Mouse (Mus musculus): ENCODE results near the gene Psmb2.
A peak's percentile ranks its signal among the peaks of the same experiment; 100 is the strongest.

Gene Psmb2

GRCm38 (mm10) chr4:126677054-126678003 lies at the start of gene Psmb2:
Gene Psmb2 (plus strand): TSS chr4:126677630.
- peak; percentile 98 to 99 for DNase-seq (ENCODE audit: low spot score in 2 of 2)

- DNase-seq (ENCODE audit: low spot score in 2 of 2), result no peak
Observed at GRCm38 (mm10) chr4:126631922-126632321, 45.5 kb upstream of the Psmb2 start.

- no peak for DNase-seq (ENCODE audit: low spot score in 2 of 2)
Observed at GRCm38 (mm10) chr4:126632668-126633067, 44.8 kb upstream of the Psmb2 start.

GRCm38 (mm10) chr4:126636330-126636729 lies 41.1 kb upstream of the Psmb2 start:
- no peak for DNase-seq (ENCODE audit: low spot score in 2 of 2)

GRCm38 (mm10) chr4:126637446-126637845 lies 40.0 kb upstream of the Psmb2 start:
- no peak for DNase-seq (ENCODE audit: low spot score in 2 of 2)

GRCm38 (mm10) chr4:126639339-126639738 lies 38.1 kb upstream of the Psmb2 start:
- DNase-seq (ENCODE audit: low spot score in 2 of 2), result no peak

GRCm38 (mm10) chr4:126641901-126642300 lies 35.5 kb upstream of the Psmb2 start:
- DNase-seq (ENCODE audit: low spot score in 2 of 2), result peak; percentile 5 to 15

GRCm38 (mm10) chr4:126643815-126644214 lies 33.6 kb upstream of the Psmb2 start:
- no peak for DNase-seq (ENCODE audit: low spot score in 2 of 2)

- DNase-seq (ENCODE audit: low spot score in 2 of 2), result no peak
Observed at GRCm38 (mm10) chr4:126644333-126644963, 33.0 kb upstream of the Psmb2 start.

GRCm38 (mm10) chr4:126647996-126648910 lies 29.2 kb upstream of the Psmb2 start:
- DNase-seq (ENCODE audit: low spot score in 2 of 2), result no peak

- DNase-seq (ENCODE audit: low spot score in 2 of 2), result no peak
Observed at GRCm38 (mm10) chr4:126653148-126653547, 24.3 kb upstream of the Psmb2 start.

- DNase-seq (ENCODE audit: low spot score in 2 of 2), result no peak
Observed at GRCm38 (mm10) chr4:126655356-126655755, 22.1 kb upstream of the Psmb2 start.

GRCm38 (mm10) chr4:126661249-126661648 lies 16.2 kb upstream of the Psmb2 start:
- no peak for DNase-seq (ENCODE audit: low spot score in 2 of 2)

- DNase-seq (ENCODE audit: low spot score in 2 of 2), result no peak
Observed at GRCm38 (mm10) chr4:126667075-126667474, 10.4 kb upstream of the Psmb2 start.

GRCm38 (mm10) chr4:126682298-126682697 lies 4.9 kb downstream of the Psmb2 start:
- DNase-seq (ENCODE audit: low spot score in 2 of 2), result no peak

- DNase-seq (ENCODE audit: low spot score in 2 of 2), result no peak
Observed at GRCm38 (mm10) chr4:126683084-126683483, 5.7 kb downstream of the Psmb2 start.

GRCm38 (mm10) chr4:126689457-126689856 lies 12.0 kb downstream of the Psmb2 start:
- no peak for DNase-seq (ENCODE audit: low spot score in 2 of 2)

- DNase-seq (ENCODE audit: low spot score in 2 of 2), result no peak
Observed at GRCm38 (mm10) chr4:126693021-126693420, 15.6 kb downstream of the Psmb2 start.

GRCm38 (mm10) chr4:126696908-126697307 lies 19.5 kb downstream of the Psmb2 start:
- no peak for DNase-seq (ENCODE audit: low spot score in 2 of 2)

GRCm38 (mm10) chr4:126706630-126707438 lies 29.4 kb downstream of the Psmb2 start:
- no peak for DNase-seq (ENCODE audit: low spot score in 2 of 2)

- no peak for DNase-seq (ENCODE audit: low spot score in 2 of 2)
Observed at GRCm38 (mm10) chr4:126707439-126707826, 30.0 kb downstream of the Psmb2 start.
